Mouse (Mus musculus) lung, postnatal 4 days (tissue): ENCODE measurements at regions not wholly inside any gene's neighbourhood (a gene's known extent, or its start where the extent isn't known, plus 50 kb on each side); places are given as distances from the start of the nearest gene placed in this dataset.

Experiments
- DNase-seq, 2 experiments: peaks; one replicate each; pipeline ENCODE4 v3.0.0; 2021

GRCm38 (mm10) chr13:45218251-45218650 is 139.8 kb downstream of the Gm9817 start:
- no peak for DNase-seq

- no peak for DNase-seq
Observed at GRCm38 (mm10) chr13:45219671-45220070, 141.2 kb downstream of the Gm9817 start.

- DNase-seq = no peak
Observed at GRCm38 (mm10) chr13:45230804-45231203, 152.3 kb downstream of the Gm9817 start.

- DNase-seq = no peak
Observed at GRCm38 (mm10) chr13:45235236-45235635, 154.3 kb upstream of the Mylip start.

- no peak for DNase-seq
Observed at GRCm38 (mm10) chr13:45238258-45238657, 151.3 kb upstream of the Mylip start.

- DNase-seq = peak; percentile 27 to 31
Observed at GRCm38 (mm10) chr13:45239153-45239552, 150.4 kb upstream of the Mylip start.

- DNase-seq = no peak
Observed at GRCm38 (mm10) chr13:45240009-45240653, 149.4 kb upstream of the Mylip start.

- no peak for DNase-seq
Observed at GRCm38 (mm10) chr13:45242261-45242660, 147.3 kb upstream of the Mylip start.

- no peak for DNase-seq
Observed at GRCm38 (mm10) chr13:45242750-45243149, 146.8 kb upstream of the Mylip start.

- no peak for DNase-seq
Observed at GRCm38 (mm10) chr13:45245651-45246050, 143.9 kb upstream of the Mylip start.

GRCm38 (mm10) chr13:45246341-45246740 is 143.2 kb upstream of the Mylip start:
- DNase-seq = no peak

- DNase-seq = no peak
Observed at GRCm38 (mm10) chr13:45250028-45250427, 139.5 kb upstream of the Mylip start.

GRCm38 (mm10) chr13:45251068-45251467 is 138.5 kb upstream of the Mylip start:
- no peak for DNase-seq

GRCm38 (mm10) chr13:45252126-45252525 is 137.4 kb upstream of the Mylip start:
- DNase-seq = no peak

- DNase-seq = no peak
Observed at GRCm38 (mm10) chr13:45253221-45253620, 136.3 kb upstream of the Mylip start.

- no peak for DNase-seq
Observed at GRCm38 (mm10) chr13:45255277-45255676, 134.3 kb upstream of the Mylip start.

- DNase-seq = peak; percentile 26 to 66
Observed at GRCm38 (mm10) chr13:45262011-45262410, 127.5 kb upstream of the Mylip start.

- DNase-seq = peak in 1 of 2 experiments; percentile 19
Observed at GRCm38 (mm10) chr13:45266287-45267064, 123.1 kb upstream of the Mylip start.

GRCm38 (mm10) chr13:45267446-45267845 is 122.1 kb upstream of the Mylip start:
- no peak for DNase-seq

- no peak for DNase-seq
Observed at GRCm38 (mm10) chr13:45267906-45268305, 121.6 kb upstream of the Mylip start.

GRCm38 (mm10) chr13:45274261-45274884 is 115.2 kb upstream of the Mylip start:
- DNase-seq = peak; percentile 28 to 35

GRCm38 (mm10) chr13:45275391-45275790 is 114.2 kb upstream of the Mylip start:
- DNase-seq = no peak

- no peak for DNase-seq
Observed at GRCm38 (mm10) chr13:45277842-45278416, 111.6 kb upstream of the Mylip start.

- no peak for DNase-seq
Observed at GRCm38 (mm10) chr13:45281106-45281505, 108.4 kb upstream of the Mylip start.
